Mouse (Mus musculus): ENCODE measurements at regions not wholly inside any gene's neighbourhood (a gene's known extent, or its start where the extent isn't known, plus 50 kb on each side); places are given as distances from the start of the nearest gene placed in this dataset.

DNA sequence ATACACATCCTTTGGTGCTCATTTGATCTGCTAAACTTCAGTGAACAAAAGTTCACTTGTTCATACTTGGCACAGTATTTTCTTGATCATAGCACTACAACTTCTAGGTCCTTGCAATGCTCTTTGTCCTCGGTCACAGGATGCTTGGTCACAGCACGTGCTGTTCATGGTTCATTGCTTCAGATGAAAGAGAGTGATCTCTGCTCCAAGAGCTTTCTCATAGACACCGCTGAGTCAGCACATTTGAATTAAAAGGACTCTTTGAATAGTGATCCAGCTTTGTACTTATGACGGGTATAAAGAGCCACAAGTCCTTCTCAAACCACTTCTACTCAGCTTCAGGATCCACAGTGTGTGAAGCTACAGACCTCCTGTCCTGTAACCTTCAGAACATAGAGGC is 649.3 kb upstream of the Arrdc4 start:
- Histone ChIP-seq H3K9me3 (no peaks in the 10 kb centered on the region), H3K4me3 (no peak overlapping the region), H3K27ac (peak overlapping the region; percentile 25; the same call in 1 of the 2 replicates), H3K27me3 (ENCODE audit: poor library complexity, severe bottlenecking) (no peaks in the 10 kb centered on the region), H3K4me1 (peaks cover 9% of the 10 kb centered on the region), H3K36me3 (replicated peaks) (no peaks in the 10 kb centered on the region)
- 20% methylated on average over 4 of the region's 4 CpGs for WGBS
- DNase-seq (ENCODE audit: extremely low spot score, low spot score) = peak; percentile 30

DNA sequence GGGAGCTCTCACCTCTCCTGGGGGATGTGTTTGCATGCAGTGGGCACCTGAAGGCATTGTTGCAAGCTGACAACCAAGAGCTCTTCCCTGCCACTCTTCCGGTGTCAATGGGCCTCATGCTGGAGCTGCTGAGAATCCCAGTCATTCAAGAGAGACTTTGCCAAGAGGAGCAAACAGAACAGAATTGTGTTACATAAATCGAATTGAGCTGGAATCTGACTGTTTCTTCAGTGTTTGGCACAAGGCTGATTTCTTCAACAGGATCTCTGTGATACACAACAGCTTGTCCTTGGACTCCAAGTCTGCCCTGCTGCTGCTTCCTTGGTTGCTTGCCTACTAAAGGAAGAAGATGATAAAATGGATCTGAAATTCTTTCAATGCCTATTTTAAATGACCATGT is 647.8 kb upstream of the Arrdc4 start:
- no peaks in the 10 kb centered on the region for H3K36me3 ChIP-seq (replicated peaks)
- H3K4me3 ChIP-seq = no peak overlapping the region
- 83% methylated on average over 2 of the region's 2 CpGs for WGBS
- no peaks in the 10 kb centered on the region for H3K9me3 ChIP-seq
- no peak for DNase-seq (ENCODE audit: extremely low spot score, low spot score)
- peaks cover 9% of the 10 kb centered on the region for H3K4me1 ChIP-seq
- H3K27ac ChIP-seq = no peak overlapping the region
- H3K27me3 ChIP-seq (ENCODE audit: poor library complexity, severe bottlenecking) = no peaks in the 10 kb centered on the region

Data from forebrain, embryonic 10.5 days (tissue).